Mouse (Mus musculus) ES-E14 (cell line): Measurements from ENCODE around the gene Cox4i2. TPM values are rescaled to one million over a fixed set of nuclear protein-coding genes. Genes with fewer than 3 reads are reported as not detected.
A peak's percentile ranks its signal among the peaks of the same experiment; 100 is the strongest.

Source experiments
- DNase-seq: peaks from one replicate; pipeline ENCODE4 v3.0.0-alpha.2; 2013; ENCODE audit warnings: low read depth, low spot score
- H3K27ac ChIP-seq: 2 replicates; pipeline ENCODE4 v1.5.1; 2012; ENCODE audit warnings: low read depth, mild to moderate bottlenecking, low read length, moderate library complexity, mixed read lengths; ENCODE audit not compliant: poor library complexity, insufficient read depth, severe bottlenecking
- H3K36me3 ChIP-seq: 2 replicates; pipeline ENCODE4 v1.6.1; 2012; ENCODE audit warnings: mild to moderate bottlenecking, low read length, moderate library complexity, mixed read lengths; ENCODE audit not compliant: control insufficient read depth, poor library complexity, insufficient read depth, severe bottlenecking
- H3K4me1 ChIP-seq, 2 experiments: fragments of 150-350 bp in 1 of 2; sonication (generic) in 1 of 2; 2 replicates each; pipeline ENCODE4 v1.6.1; 2012; ENCODE audit warnings: low read length in 2 of 2, mild to moderate bottlenecking in 1 of 2, mixed read lengths in 1 of 2; ENCODE audit not compliant: control insufficient read depth in 2 of 2, insufficient read depth in 2 of 2, poor library complexity in 1 of 2
- H3K4me3 ChIP-seq, 2 experiments: fragments of 150-350 bp in 1 of 2; sonication (generic) in 1 of 2; 2 replicates each; pipeline ENCODE4 v1.5.1; 2012; ENCODE audit warnings: low read length in 2 of 2, low read depth in 1 of 2, mild to moderate bottlenecking in 1 of 2, mixed read lengths in 1 of 2; ENCODE audit not compliant: insufficient read depth in 1 of 2, poor library complexity in 1 of 2, severe bottlenecking in 1 of 2
- H3K9ac ChIP-seq: 2 replicates; pipeline ENCODE4 v1.6.1; 2012; ENCODE audit warnings: low read depth, mild to moderate bottlenecking, low read length, mixed read lengths; ENCODE audit not compliant: poor library complexity, insufficient read depth, severe bottlenecking
- H3K9me3 ChIP-seq: fragments of 150-350 bp; sonication (generic); 2 replicates; pipeline ENCODE4 v1.6.1; 2012; ENCODE audit warnings: low read depth, mild to moderate bottlenecking, low read length; ENCODE audit not compliant: control insufficient read depth, insufficient read depth
- CHD2 ChIP-seq: IDR thresholded peaks from 2 replicates; pipeline ENCODE4 v1.6.1; 2014; ENCODE audit warnings: mild to moderate bottlenecking, low read depth, low read length, inconsistent platforms
- HCFC1 ChIP-seq: IDR thresholded peaks from 2 replicates; pipeline ENCODE4 v1.6.1; 2012; ENCODE audit warnings: low read length, inconsistent platforms, borderline replicate concordance; ENCODE audit not compliant: insufficient read depth
- MAFK ChIP-seq: IDR thresholded peaks from 2 replicates; pipeline ENCODE4 v1.6.1; 2014; ENCODE audit warnings: mild to moderate bottlenecking, low read depth, low read length, inconsistent platforms; ENCODE audit not compliant: insufficient read depth
- ZC3H11A ChIP-seq: IDR thresholded peaks from 2 replicates; pipeline ENCODE4 v1.6.1; 2012; ENCODE audit warnings: low read depth, mild to moderate bottlenecking, inconsistent platforms, low read length, borderline replicate concordance
- ZNF384 ChIP-seq: IDR thresholded peaks from 2 replicates; pipeline ENCODE4 v1.6.1; 2012; ENCODE audit warnings: low read depth, low read length, inconsistent platforms
- in situ Hi-C, 2 experiments: fragments of 600-800 bp; cut with MboI; formaldehyde crosslinking; loops; one replicate each; pipeline ENCODE4 v1.15.1; 2025; ENCODE audit warnings: low sequenced_read_pairs in 2 of 2, inconsistent platforms in 1 of 2; ENCODE audit not compliant: unreplicated experiment in 2 of 2
- total RNA-seq: library from RNA; depleted of rRNA; stranded (reverse); fragments of 300-350 nt; gene quantifications from 2 replicates; pipeline ENCODE4 v1.2.3, GENCODE M21; 2012

The Cox4i2 gene
- total RNA-seq, 1 experiment: 1.7 TPM

DNA sequence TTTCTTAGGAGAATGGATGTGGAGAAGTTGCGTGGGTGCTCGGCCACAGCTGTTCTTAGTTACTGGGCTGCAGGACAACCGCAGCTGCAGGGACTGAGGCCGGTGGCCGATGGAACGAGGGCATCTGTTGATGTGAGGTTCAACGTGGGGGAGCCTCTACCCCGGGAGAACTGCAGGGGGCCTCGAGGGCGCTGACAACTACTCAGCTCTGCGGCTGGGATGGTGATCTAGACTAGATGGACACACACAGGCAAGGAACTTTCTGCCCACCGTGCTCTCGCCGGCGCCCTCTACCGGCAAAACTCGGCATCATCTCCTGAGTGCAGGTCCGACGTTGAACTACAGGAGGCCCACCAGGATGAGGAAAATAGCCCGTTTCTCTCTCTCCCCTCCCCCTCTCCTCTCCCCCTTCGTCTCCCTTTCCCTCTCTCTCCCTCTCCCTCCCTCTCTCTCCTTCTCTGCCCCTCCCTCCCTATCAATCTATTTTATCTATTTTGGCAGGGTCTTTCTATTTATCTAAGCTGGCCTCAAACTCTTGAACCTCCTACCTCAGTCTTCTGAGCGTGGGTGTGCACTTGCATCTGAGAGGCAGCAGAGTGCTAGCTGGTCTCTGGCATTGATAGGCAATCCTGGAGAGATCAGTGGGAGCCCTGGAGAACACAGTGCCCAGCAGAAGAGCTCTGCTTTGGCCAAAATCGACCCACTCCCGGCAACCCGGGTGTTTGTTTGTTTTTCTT, 12.6 kb downstream of the Cox4i2 start:
- peak; percentile 66; the same call in 1 of the 2 replicates for TF ChIP-seq ZC3H11A
- no peak for TF ChIP-seq ZNF384
- TF ChIP-seq CHD2: peak; percentile 35; the same call in 1 of the 2 replicates
- TF ChIP-seq HCFC1: no peak; the same call in 1 of the 2 replicates
- no peak for TF ChIP-seq MAFK
- Histone ChIP-seq H3K27ac (no peak overlapping the region), H3K9me3 (no peaks in the 10 kb centered on the region), H3K36me3 (no peaks in the 10 kb centered on the region), H3K9ac (no peak overlapping the region), H3K4me1 (peaks cover 10 to 30% of the 10 kb centered on the region in 2 experiments), H3K4me3 (peak overlapping the region in 1 of 2 experiments; percentile 11; a peak in 2 of 4 replicates)
- in situ Hi-C loops: loop anchor here in 1 of 2 experiments (10.0 kb wide), 1 partner anchor 72 kb away; no protein-coding TSS in a partner anchor
- DNase-seq: peak; percentile 88

DNA sequence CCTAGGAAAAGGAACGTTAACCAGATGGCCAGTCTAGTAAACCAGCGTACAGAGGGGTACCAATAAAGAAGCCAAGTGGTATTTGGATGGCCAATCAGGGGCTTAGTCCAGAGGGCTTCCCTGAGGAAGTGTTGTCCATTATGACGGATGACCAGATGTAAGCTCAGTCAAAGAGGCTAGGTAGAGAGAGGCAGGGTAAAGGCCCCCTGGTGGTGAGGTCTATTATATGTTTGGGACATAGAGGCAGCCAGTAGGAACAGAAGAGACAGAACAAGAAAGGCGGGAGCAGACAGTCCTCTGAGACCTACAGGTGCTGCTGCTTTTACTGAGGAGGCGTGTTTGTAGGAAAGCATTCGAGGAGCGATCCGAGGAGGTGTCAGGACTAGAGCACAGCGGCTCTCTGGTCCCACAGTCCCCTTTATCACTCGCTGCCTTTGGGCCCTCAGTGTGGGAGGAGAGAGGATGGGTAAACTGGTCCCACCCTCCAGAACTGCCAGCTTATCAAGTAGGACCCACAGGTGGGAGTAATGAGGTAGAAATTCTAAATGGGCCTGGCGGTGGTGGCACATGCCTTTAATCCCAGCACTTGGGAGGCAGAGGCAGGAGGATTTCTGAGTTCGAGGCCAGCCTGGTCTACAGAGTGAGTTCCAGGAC, 13.8 kb downstream of the Cox4i2 start:
- no peak overlapping the region for H3K4me3 ChIP-seq
- peaks cover 15 to 32% of the 10 kb centered on the region in 2 experiments for H3K4me1 ChIP-seq
- no peak overlapping the region for H3K9ac ChIP-seq
- TF ChIP-seq ZC3H11A (no peak; the same call in 1 of the 2 replicates), HCFC1 (no peak), MAFK (no peak), CHD2 (no peak), ZNF384 (no peak)
- H3K27ac ChIP-seq: no peak overlapping the region
- no peaks in the 10 kb centered on the region for H3K36me3 ChIP-seq
- no peaks in the 10 kb centered on the region for H3K9me3 ChIP-seq
- in situ Hi-C loops: loop anchor here in 1 of 2 experiments (10.0 kb wide), 1 partner anchor 73 kb away; no protein-coding TSS in a partner anchor
- DNase-seq: peak; percentile 79

DNA sequence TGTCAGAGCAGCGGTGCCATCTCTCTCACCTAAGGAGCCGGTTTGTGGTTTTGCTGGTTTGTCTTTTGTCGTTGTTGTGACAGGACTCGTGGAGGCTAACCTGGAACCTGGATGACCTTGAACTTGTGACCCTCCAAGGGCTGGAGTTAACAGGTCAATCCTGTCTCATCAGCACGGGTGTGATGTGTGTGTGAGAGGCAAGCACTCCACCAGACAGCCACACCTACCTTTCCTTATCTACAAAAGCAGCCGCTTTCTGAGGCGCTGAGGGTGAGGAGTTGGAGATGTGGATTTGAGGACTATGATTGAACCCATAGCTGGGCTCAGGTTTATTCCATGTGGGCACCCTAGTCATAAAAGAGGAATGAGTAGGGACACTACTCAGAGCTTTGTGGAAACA, 15.7 kb downstream of the Cox4i2 start:
- peak; percentile 59 for DNase-seq
- no peak overlapping the region for H3K9ac ChIP-seq
- in situ Hi-C loops: loop anchor here in 1 of 2 experiments (10.0 kb wide), 1 partner anchor 75 kb away; no protein-coding TSS in a partner anchor
- peaks cover 17 to 24% of the 10 kb centered on the region in 2 experiments for H3K4me1 ChIP-seq
- H3K4me3 ChIP-seq: no peak overlapping the region
- no peaks in the 10 kb centered on the region for H3K9me3 ChIP-seq
- TF ChIP-seq ZC3H11A (no peak), HCFC1 (no peak), CHD2 (no peak), MAFK (no peak), ZNF384 (no peak)
- H3K36me3 ChIP-seq: no peaks in the 10 kb centered on the region
- no peak overlapping the region for H3K27ac ChIP-seq

DNA sequence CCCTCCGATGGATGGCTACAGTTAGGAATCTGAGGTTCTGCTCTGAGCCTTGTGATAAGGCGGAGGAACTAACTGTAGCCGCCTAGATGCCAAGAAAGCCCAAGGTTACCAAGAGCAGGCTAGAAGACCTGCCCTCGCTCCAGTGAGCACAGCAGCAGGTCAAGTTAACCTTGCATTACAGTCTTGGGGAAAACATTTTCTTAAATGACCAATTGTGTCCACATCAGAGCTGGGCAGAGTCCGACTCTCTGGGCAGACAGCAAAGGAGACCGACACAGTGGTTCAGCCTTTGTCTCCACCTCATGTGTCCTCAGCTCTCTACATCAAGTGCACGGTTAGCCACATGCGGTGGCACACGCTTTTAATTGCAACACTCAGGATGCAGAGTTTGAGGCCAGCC, 17.6 kb downstream of the Cox4i2 start:
- no peaks in the 10 kb centered on the region for H3K9me3 ChIP-seq
- H3K27ac ChIP-seq: no peak overlapping the region
- H3K4me3 ChIP-seq: no peak overlapping the region
- in situ Hi-C loops: no loop called here
- no peaks in the 10 kb centered on the region for H3K36me3 ChIP-seq
- no peak overlapping the region for H3K9ac ChIP-seq
- no peak for TF ChIP-seq HCFC1
- TF ChIP-seq ZC3H11A: no peak
- no peak for TF ChIP-seq CHD2
- no peak for TF ChIP-seq ZNF384
- no peak for TF ChIP-seq MAFK
- no peak for DNase-seq
- H3K4me1 ChIP-seq: peaks cover 16 to 17% of the 10 kb centered on the region in 2 experiments
